Mouse (Mus musculus) MEL (cell line): ENCODE measurements around the gene Slc2a4. TPM values are rescaled to one million over a fixed set of nuclear protein-coding genes. Genes with fewer than 3 reads are reported as not detected.

Source experiments
- DNase-seq: peaks from one replicate; pipeline ENCODE4 v3.0.0; 2011; ENCODE audit warnings: low read depth, low spot score
- H3K27ac ChIP-seq: 2 replicates; pipeline ENCODE4 v1.5.1; 2012; ENCODE audit warnings: low read depth, mild to moderate bottlenecking, control low read depth, low read length, moderate library complexity; ENCODE audit not compliant: control insufficient read depth
- H3K27me3 ChIP-seq, 2 experiments: fragments of 150-350 bp in 1 of 2; sonication (generic) in 1 of 2; 2 replicates each; pipeline ENCODE4 v1.6.1; 2012; ENCODE audit warnings: low read length in 2 of 2, mild to moderate bottlenecking in 2 of 2, improper control_type of control experiment in 1 of 2, moderate library complexity in 1 of 2; ENCODE audit not compliant: insufficient read depth in 2 of 2, control insufficient read depth in 1 of 2
- H3K36me3 ChIP-seq, 2 experiments: 2 replicates each; pipeline ENCODE4 v1.6.1; 2012 to 2014; ENCODE audit warnings: low read length in 2 of 2, improper control_type of control experiment in 1 of 2, inconsistent platforms in 1 of 2, mild to moderate bottlenecking in 1 of 2; ENCODE audit not compliant: insufficient read depth in 2 of 2, control insufficient read depth in 1 of 2
- H3K4me1 ChIP-seq, 2 experiments: fragments of 150-350 bp in 1 of 2; sonication (generic) in 1 of 2; 2 replicates each; pipeline ENCODE4 v1.6.1; 2012; ENCODE audit warnings: low read length in 2 of 2, improper control_type of control experiment in 1 of 2, mild to moderate bottlenecking in 1 of 2; ENCODE audit not compliant: insufficient read depth in 2 of 2, control insufficient read depth in 1 of 2
- H3K4me3 ChIP-seq, 2 experiments: fragments of 150-350 bp in 1 of 2; sonication (generic) in 1 of 2; 2 replicates each; pipeline ENCODE4 v1.5.1; 2012; ENCODE audit warnings: low read depth in 2 of 2, low read length in 2 of 2, mild to moderate bottlenecking in 2 of 2, moderate library complexity in 2 of 2, control low read depth in 1 of 2, improper control_type of control experiment in 1 of 2; ENCODE audit not compliant: control insufficient read depth in 1 of 2, insufficient read depth in 1 of 2
- H3K79me2 ChIP-seq: 2 replicates; pipeline ENCODE4 v1.6.1; 2012; ENCODE audit warnings: mild to moderate bottlenecking, low read length, moderate library complexity; ENCODE audit not compliant: control insufficient read depth, poor library complexity, insufficient read depth
- H3K9ac ChIP-seq: 2 replicates; pipeline ENCODE4 v1.6.1; 2012; ENCODE audit warnings: low read depth, mild to moderate bottlenecking, control low read depth, low read length, moderate library complexity; ENCODE audit not compliant: control insufficient read depth, poor library complexity, severe bottlenecking
- H3K9me3 ChIP-seq: fragments of 150-350 bp; sonication (generic); replicated peaks from 2 replicates; pipeline ENCODE4 v1.6.1; 2012; ENCODE audit warnings: mild to moderate bottlenecking, low read length, improper control_type of control experiment, moderate library complexity; ENCODE audit not compliant: insufficient read depth
- CHD1 ChIP-seq: IDR thresholded peaks from 2 replicates; pipeline ENCODE4 v1.6.1; 2012; ENCODE audit warnings: low read depth, mild to moderate bottlenecking, inconsistent platforms, low read length, improper control_type of control experiment
- ELF1 ChIP-seq: IDR thresholded peaks from 2 replicates; pipeline ENCODE4 v1.6.1; 2014; ENCODE audit warnings: low read depth, mild to moderate bottlenecking, inconsistent platforms, low read length, improper control_type of control experiment, moderate library complexity
- EP300 ChIP-seq, 2 experiments: IDR thresholded peaks; 2 replicates each; pipeline ENCODE4 v1.6.1; 2011; ENCODE audit warnings: improper control_type of control experiment in 2 of 2, low read length in 2 of 2, low read depth in 1 of 2, mild to moderate bottlenecking in 1 of 2
- GABPA ChIP-seq: IDR thresholded peaks from 2 replicates; pipeline ENCODE4 v1.6.1; 2012; ENCODE audit warnings: low read depth, mild to moderate bottlenecking, inconsistent platforms, low read length, improper control_type of control experiment, moderate library complexity
- HCFC1 ChIP-seq: IDR thresholded peaks from 2 replicates; pipeline ENCODE4 v1.6.1; 2012; ENCODE audit warnings: low read depth, mild to moderate bottlenecking, inconsistent platforms, low read length, improper control_type of control experiment, moderate library complexity
- KAT2A ChIP-seq: conservative IDR thresholded peaks from 2 replicates; pipeline ENCODE4 v1.6.1; 2012; ENCODE audit warnings: low read depth, low read length, improper control_type of control experiment, inconsistent platforms
- MEF2A ChIP-seq: IDR thresholded peaks from 2 replicates; pipeline ENCODE4 v1.6.1; 2014; ENCODE audit warnings: low read depth, mild to moderate bottlenecking, inconsistent platforms, low read length, improper control_type of control experiment; ENCODE audit not compliant: poor library complexity, insufficient replicate concordance, severe bottlenecking; ENCODE audit errors: extremely low read depth
- MXI1 ChIP-seq: IDR thresholded peaks from 2 replicates; pipeline ENCODE4 v1.6.1; 2011; ENCODE audit warnings: mild to moderate bottlenecking, low read depth, low read length, improper control_type of control experiment
- POLR2AphosphoS2 ChIP-seq: IDR thresholded peaks from 2 replicates; pipeline ENCODE4 v1.6.1; 2011; ENCODE audit warnings: low read length, improper control_type of control experiment
- POLR2AphosphoS5 ChIP-seq: IDR thresholded peaks from 2 replicates; pipeline ENCODE4 v1.6.1; 2012; ENCODE audit warnings: low read depth, borderline replicate concordance, mild to moderate bottlenecking, inconsistent platforms, low read length, moderate library complexity, mixed read lengths
- SMC3 ChIP-seq: IDR thresholded peaks from 2 replicates; pipeline ENCODE4 v1.6.1; 2011; ENCODE audit warnings: low read depth, low read length, improper control_type of control experiment
- TAL1 ChIP-seq: IDR thresholded peaks from 2 replicates; pipeline ENCODE4 v1.6.1; 2012; ENCODE audit warnings: mild to moderate bottlenecking, inconsistent platforms, low read length, moderate library complexity, mixed read lengths
- TCF12 ChIP-seq: IDR thresholded peaks from 2 replicates; pipeline ENCODE4 v1.6.1; 2014; ENCODE audit warnings: low read depth, mild to moderate bottlenecking, inconsistent platforms, low read length, improper control_type of control experiment, moderate library complexity
- UBTF ChIP-seq: IDR thresholded peaks from 2 replicates; pipeline ENCODE4 v1.6.1; 2012; ENCODE audit warnings: low read depth, mild to moderate bottlenecking, inconsistent platforms, low read length, improper control_type of control experiment, moderate library complexity, borderline replicate concordance; ENCODE audit not compliant: insufficient read depth
- USF2 ChIP-seq, 2 experiments: IDR thresholded peaks; 2 replicates each; pipeline ENCODE4 v1.6.1; 2011 to 2012; ENCODE audit warnings: improper control_type of control experiment in 2 of 2, low read length in 2 of 2, borderline replicate concordance in 1 of 2, inconsistent platforms in 1 of 2, low read depth in 1 of 2, mild to moderate bottlenecking in 1 of 2; ENCODE audit not compliant: insufficient read depth in 1 of 2
- ZC3H11A ChIP-seq: IDR thresholded peaks from 2 replicates; pipeline ENCODE4 v1.6.1; 2012; ENCODE audit warnings: low read depth, mild to moderate bottlenecking, inconsistent platforms, low read length, improper control_type of control experiment
- ZKSCAN1 ChIP-seq: IDR thresholded peaks from 2 replicates; pipeline ENCODE4 v1.6.1; 2012; ENCODE audit warnings: low read depth, mild to moderate bottlenecking, inconsistent platforms, low read length, improper control_type of control experiment, moderate library complexity
- ZMIZ1 ChIP-seq: IDR thresholded peaks from 2 replicates; pipeline ENCODE4 v1.6.1; 2012; ENCODE audit warnings: low read depth, mild to moderate bottlenecking, inconsistent platforms, low read length, improper control_type of control experiment, moderate library complexity
- ZNF384 ChIP-seq: IDR thresholded peaks from 2 replicates; pipeline ENCODE4 v1.6.1; 2012; ENCODE audit warnings: low read depth, mild to moderate bottlenecking, inconsistent platforms, low read length, improper control_type of control experiment
- polyA plus RNA-seq, 2 experiments: library from polyadenylated mRNA; stranded (reverse) in 1 of 2; unstranded in 1 of 2; fragments of >175 nt in 1 of 2; fragments of >200 nt in 1 of 2; gene quantifications; 2 replicates each; pipeline versions ENCODE4 v1.2.1 to v1.2.4; 2012; ENCODE audit warnings: low replicate concordance in 2 of 2, low read depth in 1 of 2; ENCODE audit not compliant: insufficient read length in 2 of 2, insufficient read depth in 1 of 2, missing spikeins in 1 of 2
- total RNA-seq: library from RNA; depleted of rRNA; stranded (reverse); fragments of 300-350 nt; gene quantifications from 2 replicates; pipeline ENCODE4 v1.2.3, GENCODE M21; 2012

Gene Slc2a4
- total and polyA plus RNA-seq, 3 experiments = 0.12 to 0.19 TPM; not detected in 1

GRCm38 (mm10) chr11:69965271-69966005, 17.4 kb upstream of the Slc2a4 start:
- TF ChIP-seq TCF12 (no peak), MXI1 (no peak), USF2 (IDR thresholded peaks at IDR 0.05; ENCODE audit: borderline replicate concordance in 1 of 2, insufficient read depth in 1 of 2, low read depth in 1 of 2, low read length in 2 of 2) (no peak), ZMIZ1 (no peak), EP300 (IDR thresholded peaks at IDR 0.05; ENCODE audit: low read depth in 1 of 2, low read length in 2 of 2) (no peak), POLR2AphosphoS2 (no peak), MEF2A (no peak)
- Histone ChIP-seq H3K4me3 (no peak overlapping the region), H3K27me3 (no peaks in the 10 kb centered on the region), H3K9ac (no peak overlapping the region), H3K79me2 (no peaks in the 10 kb centered on the region), H3K27ac (no peak overlapping the region), H3K4me1 (peaks cover 0 to 10% of the 10 kb centered on the region in 2 experiments; a peak in 3 of 4 replicates), H3K9me3 (no peaks in the 10 kb centered on the region), H3K36me3 (peaks cover 4 to 6% of the 10 kb centered on the region in 2 experiments)
- no peak for DNase-seq

- no peak within 1 kb of the TSS for H3K4me3 ChIP-seq
- no peak within 1 kb of the TSS for H3K27ac ChIP-seq
- no peak for TF ChIP-seq CHD1
- TF ChIP-seq GABPA = no peak
- TF ChIP-seq ELF1 = no peak
- TF ChIP-seq ZC3H11A = no peak
- TF ChIP-seq ZKSCAN1 = no peak
- no peak for TF ChIP-seq SMC3
- no peak for TF ChIP-seq POLR2AphosphoS5
- TF ChIP-seq ZNF384 = no peak
- TF ChIP-seq TCF12 = no peak
- no peak for TF ChIP-seq HCFC1
- TF ChIP-seq KAT2A = no peak
- no peak for TF ChIP-seq UBTF
- TF ChIP-seq TAL1 = no peak
- H3K4me1 ChIP-seq = peaks cover 0 to 10% of the 10 kb centered on the region in 2 experiments; a peak in 3 of 4 replicates
- DNase-seq = no peak
- H3K36me3 ChIP-seq = peaks cover 3 to 4% of the 10 kb centered on the region in 2 experiments
- H3K9ac ChIP-seq = no peak within 1 kb of the TSS
- no peaks in the 10 kb centered on the region for H3K79me2 ChIP-seq
- H3K9me3 ChIP-seq = no peaks in the 10 kb centered on the region
- H3K27me3 ChIP-seq = no peaks in the 10 kb centered on the region
Measured at GRCm38 (mm10) chr11:69964650-69965270, 16.8 kb upstream of the Slc2a4 start, which contains the start of gene Cldn7. Gene Cldn7 (plus strand): TSS chr11:69964779.
